Mouse (Mus musculus) B cell, adult 2 months (primary cell): Measurements from ENCODE around the gene Slc1a5.

ENCODE experiments used
- DNase-seq, 2 experiments: peaks; one replicate each; pipeline ENCODE4 v3.0.0; 2022

The Slc1a5 gene

GRCm38 (mm10) chr7:16783224-16783688, 2.1 kb downstream of the Slc1a5 start:
- peak; percentile 52 to 54 for DNase-seq

DNA sequence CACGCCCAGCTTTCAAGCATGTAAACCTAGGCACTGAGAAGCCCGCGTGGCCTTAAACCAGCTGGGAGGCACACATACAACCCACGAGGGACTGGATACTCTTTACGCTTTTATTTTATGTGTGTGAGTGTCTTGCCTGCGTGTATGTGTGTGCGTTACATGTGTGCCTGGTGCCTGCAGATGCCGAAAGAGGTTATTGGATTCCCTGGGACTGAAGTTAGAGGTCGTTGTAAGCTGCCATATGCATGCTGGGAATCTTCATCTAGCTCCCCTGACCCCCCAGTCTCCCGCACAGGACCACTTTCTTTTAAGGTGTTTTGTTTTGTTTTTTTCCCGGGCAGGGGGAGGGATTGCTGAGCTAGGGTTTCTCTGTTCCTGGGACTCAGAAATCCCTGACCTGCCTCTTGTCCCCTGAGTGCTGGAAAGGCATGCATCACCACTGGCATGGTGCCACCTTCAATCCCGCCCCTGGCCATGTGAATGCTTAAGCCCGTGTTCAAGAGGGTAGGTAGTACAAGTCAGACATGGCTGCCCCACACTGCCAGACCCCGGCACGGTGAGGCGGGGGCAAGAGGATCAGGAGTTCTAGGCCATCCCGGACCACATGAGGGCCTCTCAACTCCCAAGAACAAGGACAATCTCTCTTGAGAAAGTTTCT, 2.7 kb downstream of the Slc1a5 start:
- DNase-seq, result peak in 1 of 2 experiments; percentile 23

GRCm38 (mm10) chr7:16784498-16784976, 3.4 kb downstream of the Slc1a5 start:
- peak; percentile 65 to 71 for DNase-seq

GRCm38 (mm10) chr7:16785541-16786083, 4.5 kb downstream of the Slc1a5 start:
- DNase-seq, result no peak

DNA sequence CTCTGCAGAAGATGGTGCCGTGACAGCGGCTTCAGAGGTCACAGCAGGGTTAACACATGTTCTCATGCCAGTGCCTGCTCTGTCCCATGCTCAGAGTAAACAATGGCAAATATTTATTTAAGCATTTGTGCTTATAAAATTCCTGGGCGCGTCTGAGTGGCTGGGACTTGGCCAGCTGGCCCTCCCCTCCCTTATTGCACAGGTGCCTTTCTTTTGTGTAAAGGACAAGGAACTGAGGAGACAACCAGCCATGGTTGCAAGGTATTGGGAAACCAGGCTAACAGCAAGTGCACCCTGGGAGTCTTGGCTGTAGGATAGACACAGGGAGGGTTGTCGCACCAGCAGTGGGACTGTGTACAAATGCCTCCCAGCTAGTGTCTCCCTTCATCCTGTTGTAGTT, 11.2 kb downstream of the Slc1a5 start:
- no peak for DNase-seq

- no peak for DNase-seq
Measured at GRCm38 (mm10) chr7:16793010-16793725, 12.0 kb downstream of the Slc1a5 start.

DNA sequence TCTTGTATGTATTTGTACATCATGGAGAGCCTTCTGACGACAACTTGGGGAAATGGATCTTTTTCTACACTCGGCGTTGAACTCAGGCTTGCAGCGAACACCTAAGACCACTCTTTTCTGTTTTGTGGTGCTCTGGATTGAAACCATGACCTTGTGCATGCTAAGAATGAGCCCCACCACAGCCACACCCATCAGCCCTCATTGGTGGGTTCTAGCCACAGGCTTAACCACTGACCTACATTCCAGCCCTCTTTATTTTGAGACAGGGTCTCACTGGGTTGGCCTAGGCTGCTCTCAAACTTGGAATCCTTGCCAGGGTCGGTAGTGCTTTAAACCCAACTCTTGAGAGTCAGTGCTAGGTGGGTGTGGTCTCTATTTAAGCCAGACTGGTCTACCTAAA, 13.7 kb downstream of the Slc1a5 start:
- no peak for DNase-seq

- DNase-seq, result peak; percentile 40
Measured at GRCm38 (mm10) chr7:16804409-16805028, 23.4 kb downstream of the Slc1a5 start.

DNA sequence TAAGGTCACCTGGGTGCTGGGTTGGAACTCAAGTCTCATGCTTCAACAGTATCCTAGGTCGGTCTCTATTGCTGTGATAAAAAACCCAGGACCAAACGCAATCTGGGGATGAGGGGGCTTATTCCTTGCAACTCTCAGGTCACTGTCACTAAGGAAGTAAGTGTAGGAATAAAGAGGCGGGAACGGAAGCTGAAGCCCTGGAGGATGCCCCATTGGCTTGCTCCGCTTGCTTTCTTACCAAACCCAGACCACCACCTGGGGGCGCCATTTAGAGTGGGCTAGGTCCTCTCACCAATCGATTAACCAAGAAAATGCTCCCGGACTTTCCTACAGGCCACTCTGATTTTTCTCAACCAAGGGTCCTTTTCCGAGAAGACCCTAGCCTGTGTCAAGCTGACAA, 26.8 kb downstream of the Slc1a5 start:
- peak; percentile 33 to 41 for DNase-seq

- DNase-seq, result no peak
Measured at GRCm38 (mm10) chr7:16808647-16809046, 27.5 kb downstream of the Slc1a5 start.

DNA sequence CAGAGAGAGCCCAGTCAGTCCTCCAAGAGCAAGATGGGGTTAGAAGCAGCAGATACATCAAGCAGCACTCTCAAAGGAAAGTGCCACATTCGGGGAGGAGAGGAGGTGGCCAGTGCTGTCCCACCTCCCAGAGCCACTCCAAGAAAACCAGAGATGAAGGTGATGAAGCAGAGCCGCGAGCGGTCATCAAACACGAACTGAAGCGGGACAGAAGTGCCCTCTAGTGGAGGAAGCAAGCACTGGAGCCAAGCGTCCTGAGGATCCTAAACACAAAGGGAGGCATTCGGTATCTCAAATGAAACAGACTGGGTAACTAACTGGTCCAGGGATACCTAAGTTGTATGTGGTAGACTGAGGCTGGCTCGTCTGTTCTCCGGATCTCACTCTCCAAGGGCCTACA, 28.6 kb downstream of the Slc1a5 start:
- DNase-seq, result peak; percentile 53 to 54

GRCm38 (mm10) chr7:16810399-16810919, 29.3 kb downstream of the Slc1a5 start:
- no peak for DNase-seq

DNA sequence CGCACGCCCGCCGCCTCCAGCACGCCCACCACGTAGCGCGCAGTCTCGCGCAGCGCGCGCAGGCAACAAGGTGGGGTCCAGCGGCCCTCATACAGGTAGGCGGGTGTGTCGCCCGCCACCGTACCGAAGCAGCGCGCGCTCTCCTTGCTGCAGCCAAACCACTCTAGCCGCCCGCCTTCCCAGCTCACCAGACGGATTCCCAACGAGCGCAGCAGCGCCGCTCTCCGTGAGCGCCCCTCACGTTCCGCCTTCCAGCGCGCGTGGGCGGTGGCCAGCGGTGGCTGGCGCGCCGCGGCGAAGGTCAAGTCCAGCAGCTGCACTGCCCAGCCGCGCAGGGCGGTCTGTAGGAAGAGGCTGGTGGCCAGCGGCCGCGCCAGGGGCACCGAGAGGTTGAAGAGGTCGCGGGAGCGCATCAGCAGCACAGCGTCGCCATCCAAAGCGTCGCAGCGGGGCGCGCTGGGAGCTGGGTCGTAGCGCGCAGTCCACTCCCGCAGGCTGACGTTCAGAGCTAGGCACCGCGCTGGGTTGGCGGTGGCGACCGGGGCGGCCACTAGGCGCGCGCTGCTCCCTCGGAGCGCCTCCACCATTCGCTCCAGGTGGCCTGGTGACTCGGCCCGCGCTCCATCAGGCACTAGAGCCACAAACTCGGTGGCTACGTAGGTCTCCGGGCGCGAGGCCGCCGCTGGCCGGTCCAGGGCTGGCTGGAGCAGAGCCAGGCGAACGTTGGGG, 29.9 kb downstream of the Slc1a5 start:
- DNase-seq, result no peak

DNA sequence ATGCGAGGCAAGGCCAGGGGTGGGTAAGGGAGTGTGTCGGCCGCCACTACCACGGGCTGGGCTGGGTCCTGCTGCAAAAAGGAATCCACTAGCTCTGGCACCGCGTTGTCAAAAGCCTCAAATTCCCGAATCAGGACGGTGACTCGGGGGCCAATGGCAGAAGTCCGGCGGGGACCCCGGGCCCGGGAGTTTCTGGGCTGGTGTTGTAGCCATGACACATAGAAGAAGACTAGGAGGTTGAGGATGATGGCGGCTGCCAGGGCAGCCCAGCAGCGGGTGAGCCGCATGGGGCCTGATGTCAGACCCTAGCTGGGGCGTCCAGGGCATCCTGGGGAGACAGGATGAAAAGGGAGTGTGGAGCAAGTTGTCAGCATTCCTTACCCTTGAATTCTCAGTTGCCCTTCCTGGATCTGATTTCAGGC, 30.5 kb downstream of the Slc1a5 start:
- no peak for DNase-seq

DNA sequence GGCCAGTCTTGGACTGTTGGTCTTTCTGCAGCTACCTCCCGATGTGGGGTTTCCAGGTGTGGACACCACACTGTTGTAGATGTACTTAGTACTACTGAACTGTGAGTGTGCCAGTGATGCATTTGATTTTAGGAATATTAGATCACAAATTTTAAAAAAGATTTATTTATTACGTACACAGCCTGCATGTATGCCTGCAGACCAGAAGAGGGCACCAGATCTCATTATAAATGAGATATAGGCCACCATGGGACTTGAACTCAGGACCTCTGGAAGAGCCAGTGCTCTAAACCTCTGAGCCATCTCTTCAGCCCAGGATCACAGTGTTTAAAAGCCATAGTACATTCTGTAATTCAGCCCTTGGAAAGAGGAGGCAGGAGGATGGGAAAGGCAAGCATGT, 31.4 kb downstream of the Slc1a5 start:
- peak; percentile 15 to 26 for DNase-seq

GRCm38 (mm10) chr7:16815351-16815941, 34.3 kb downstream of the Slc1a5 start, which contains the start of gene Strn4:
Gene Strn4, plus strand, starts transcription at chr7:16815889.
- DNase-seq, result peak; percentile 19 to 23

GRCm38 (mm10) chr7:16816078-16816474, 34.9 kb downstream of the Slc1a5 start:
- peak; percentile 77 to 81 for DNase-seq

GRCm38 (mm10) chr7:16816475-16817122, 35.5 kb downstream of the Slc1a5 start, which contains the start of gene Fkrp:
Gene Fkrp, minus strand, starts transcription at chr7:16816732.
- peak; percentile 56 to 62 for DNase-seq

- DNase-seq, result no peak
Measured at GRCm38 (mm10) chr7:16817693-16818092, 36.6 kb downstream of the Slc1a5 start.

DNA sequence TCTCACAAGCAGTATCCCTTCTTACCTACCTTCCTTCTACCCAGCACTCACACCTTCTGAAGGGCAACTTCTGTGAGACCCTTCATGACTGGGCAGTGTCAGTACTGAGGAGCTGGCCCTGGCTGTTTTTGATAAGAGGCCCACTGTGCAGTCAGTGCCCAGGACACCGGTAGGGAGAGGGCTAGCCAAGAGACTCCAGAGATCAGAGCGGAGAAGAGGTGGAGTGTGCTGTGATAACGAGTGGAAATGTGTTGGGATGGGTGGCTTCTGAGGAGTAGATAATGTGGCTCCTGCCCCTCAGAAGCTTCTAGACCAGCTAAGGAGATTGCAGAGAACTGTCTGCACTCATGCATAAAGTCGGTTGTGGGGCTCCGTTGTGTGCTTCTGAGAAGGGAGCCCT, 38.7 kb downstream of the Slc1a5 start:
- DNase-seq, result no peak

DNA sequence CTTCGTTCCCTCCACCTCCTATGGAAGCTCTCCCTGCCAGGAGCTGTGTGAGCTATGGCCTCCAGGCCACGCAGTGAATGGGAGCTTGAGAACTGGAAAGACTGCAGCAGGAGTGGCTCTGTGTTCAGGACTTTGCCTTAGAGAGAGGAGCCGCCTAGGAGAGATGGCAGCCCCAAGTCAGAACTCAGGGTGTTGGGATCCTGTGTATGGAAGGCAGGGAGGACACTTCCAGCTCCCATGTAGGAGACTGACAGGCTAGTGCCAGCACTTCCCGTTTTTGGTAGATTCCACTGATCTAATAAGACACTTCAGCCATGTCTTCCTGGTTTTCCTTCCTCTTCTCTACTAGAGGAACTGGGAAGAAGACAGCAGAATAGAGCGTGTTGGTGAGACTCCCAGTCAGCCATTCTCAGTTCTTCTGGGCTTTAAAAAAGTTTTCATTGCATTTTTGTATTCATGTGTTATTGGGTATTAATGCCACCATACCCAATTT, 39.2 kb downstream of the Slc1a5 start:
- no peak for DNase-seq
